Mouse (Mus musculus) thymus, postnatal 14 days (tissue): ENCODE data around the gene Chchd6.

Experiments used
- DNase-seq: peaks from one replicate; pipeline ENCODE4 v3.0.0; 2021

Chchd6 gene

DNA sequence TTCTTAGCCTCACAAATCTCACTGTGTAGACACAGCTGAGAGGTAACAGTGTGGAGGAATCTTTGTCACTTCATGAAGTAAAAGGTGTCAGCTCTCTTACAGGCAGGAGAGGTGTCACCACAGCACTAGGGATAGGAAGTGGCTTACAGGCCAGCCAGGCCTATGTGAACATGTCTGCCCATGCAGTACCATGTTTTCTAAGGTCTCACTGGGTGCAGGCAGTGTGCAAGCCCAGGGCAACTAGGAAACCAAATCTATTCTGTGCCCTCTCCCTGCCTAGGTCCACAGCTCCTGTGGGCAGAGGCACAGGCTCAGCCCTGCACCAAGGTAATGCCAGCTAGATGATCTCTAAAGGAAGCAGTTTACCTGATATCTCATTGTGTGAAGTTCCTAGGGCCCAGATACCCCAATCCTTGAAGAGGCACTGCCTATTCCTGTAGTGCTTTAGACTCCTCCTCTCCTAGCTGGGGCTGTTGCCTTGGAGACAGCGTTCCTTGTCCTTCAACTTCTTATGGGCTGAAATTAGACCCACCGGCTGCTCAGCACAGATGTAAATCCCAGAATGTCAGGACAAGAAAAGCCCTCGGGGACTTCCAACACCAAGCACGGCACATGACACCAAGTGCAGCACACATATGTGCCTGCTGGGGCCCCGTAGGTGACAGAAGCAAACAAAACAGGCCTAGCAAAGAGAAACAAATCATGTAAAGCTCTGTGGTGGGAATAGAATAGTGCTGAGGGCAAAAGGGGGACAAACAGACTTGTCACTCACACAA lies 10.6 kb downstream of the Chchd6 start:
- no peak for DNase-seq

DNA sequence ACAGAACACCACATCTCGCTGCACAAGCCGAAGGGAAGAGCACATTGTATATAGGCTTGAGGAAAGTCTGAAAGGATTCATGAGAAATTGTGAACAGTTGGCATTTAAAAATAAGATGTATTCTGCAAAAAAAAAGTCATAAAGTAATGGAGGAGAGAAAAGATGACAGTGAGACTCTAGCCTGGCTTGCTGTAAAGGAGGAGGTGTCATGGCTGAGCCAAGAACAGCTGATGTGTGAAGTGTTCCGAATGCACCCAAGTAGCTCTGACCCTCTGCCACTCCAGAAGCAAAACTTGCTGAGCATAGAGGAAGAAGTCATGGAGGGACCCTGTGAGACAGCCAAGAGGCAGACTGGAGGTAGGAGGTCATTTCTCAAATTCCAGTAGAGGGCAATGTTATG lies 12.3 kb downstream of the Chchd6 start:
- DNase-seq: no peak

DNA sequence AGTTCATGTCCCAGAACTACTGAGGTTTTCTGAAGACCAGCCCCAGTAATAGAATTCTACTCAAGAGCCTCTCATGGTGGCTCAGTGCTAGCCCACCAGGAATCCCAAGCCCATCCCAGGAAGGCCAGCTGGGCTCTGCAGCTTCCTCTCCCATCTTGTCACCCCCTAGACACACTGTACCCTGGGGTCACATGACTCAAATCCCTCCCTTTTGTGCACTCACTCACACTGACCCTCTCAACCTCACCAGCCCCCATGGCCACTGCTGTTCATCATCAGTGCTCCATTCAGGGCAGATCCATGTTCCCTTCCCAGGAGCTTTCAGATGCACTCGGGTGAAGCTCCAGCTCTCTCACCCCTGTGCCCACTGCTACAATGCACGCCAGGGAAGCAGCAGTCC lies 20.8 kb downstream of the Chchd6 start:
- DNase-seq: no peak

DNA sequence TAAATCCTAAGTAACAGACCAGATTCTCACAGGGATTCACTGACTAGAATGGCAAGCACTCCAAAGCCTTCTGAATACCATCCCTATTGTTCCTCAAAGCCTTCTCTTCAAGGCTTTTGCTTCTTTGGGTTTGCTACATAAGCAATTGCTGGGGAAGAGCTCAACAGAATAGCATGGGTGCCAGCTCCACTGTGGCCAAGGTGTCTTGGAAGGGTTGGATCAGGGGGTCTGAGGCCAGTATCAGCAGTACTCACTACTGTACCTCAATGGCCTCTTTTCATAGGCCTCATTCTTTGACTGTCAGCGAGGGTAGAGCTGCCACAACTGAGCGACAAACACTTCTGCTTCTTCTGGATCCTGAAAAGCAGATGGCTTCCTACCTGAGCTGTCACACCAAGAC lies 21.7 kb downstream of the Chchd6 start:
- DNase-seq: no peak

DNA sequence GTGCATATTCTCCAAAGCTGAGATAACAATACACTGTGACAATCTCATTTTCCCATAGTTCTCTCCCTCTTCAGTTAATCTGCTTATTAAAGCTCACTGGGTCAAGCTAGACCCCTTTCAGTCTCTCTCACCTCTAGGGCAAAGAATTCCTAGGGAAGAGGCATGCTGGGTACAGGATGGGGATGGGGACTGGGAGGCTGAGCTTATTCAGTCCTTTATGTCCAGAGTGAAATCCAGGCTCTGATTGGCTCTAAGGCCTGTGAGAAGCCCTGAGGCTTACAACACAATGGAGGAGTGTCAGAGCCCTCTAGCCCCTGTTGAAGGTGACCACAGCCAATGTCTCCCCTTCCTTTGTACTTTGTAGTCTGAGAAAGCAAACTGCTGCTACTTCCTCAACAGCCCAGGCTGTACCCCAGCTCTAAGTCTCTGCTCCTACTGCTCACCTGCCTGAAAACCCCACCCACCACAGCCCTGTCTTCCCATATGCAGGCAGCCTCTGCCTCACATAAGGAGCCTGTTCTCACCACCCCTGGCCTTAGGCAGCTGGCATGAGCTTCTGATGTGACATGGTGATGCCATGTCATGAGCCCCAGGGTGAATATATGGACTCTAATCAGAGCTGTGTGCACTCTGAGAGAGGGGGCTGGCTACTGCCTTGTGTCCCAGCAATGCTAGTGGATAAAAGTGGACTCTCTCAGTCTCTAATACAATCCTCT lies 22.4 kb downstream of the Chchd6 start:
- DNase-seq: no peak

DNA sequence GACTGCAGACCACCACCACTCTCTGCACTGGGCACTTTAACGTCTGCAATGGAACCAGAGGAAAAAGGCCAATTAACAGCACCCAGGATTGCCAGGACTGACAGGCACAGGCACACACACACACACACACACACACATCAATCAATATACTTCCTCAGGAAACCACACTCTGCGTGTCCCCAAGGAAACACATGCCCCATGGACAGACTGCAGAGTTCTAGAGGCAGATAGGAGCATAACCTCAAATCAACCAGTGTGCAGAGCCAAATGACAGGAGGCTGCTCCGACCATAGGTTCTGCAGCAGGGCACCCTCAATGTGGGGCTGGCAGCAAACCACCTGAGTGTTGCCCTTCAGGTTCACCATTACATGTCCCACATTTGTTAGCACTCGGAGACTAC lies 26.1 kb downstream of the Chchd6 start:
- DNase-seq: no peak

DNA sequence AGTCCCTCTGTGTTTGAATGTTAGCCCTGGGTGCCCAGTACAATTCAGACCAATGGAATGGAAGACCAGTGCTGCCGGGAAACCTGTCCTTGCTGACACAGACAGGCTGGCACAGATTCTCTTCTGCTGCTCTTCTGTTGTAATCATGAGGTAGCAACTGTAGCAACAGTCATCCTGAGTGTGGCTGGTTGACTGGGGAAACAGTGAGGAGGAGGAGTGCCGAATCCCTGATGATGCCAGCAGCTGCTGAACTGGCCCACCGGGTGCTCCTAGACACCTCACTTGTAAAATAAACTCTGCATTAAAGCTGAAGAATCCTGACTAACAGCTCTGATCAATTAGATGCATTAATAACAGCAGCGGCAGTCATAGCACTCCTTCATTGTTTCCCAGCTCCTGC lies 28.7 kb downstream of the Chchd6 start:
- DNase-seq: no peak

DNA sequence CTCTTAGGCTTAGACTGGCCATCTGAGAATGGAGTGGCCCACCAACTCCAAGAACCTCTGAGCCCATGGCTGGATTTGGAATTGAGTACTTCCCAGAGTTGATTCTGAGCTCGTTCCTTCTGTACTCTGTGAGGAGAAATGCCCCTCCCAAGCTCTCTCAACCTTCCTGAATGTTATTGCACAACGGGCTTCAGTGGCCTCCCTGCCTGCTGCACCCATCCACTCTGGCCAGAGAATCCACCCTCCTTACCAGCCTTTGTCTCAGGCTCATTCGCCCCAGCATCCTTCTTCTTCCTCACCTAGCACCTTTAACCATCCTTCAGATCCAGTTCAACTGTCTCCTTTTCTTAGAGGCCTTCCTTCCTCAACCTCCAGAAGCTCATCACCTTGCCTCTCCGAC lies 32.1 kb downstream of the Chchd6 start:
- no peak for DNase-seq

DNA sequence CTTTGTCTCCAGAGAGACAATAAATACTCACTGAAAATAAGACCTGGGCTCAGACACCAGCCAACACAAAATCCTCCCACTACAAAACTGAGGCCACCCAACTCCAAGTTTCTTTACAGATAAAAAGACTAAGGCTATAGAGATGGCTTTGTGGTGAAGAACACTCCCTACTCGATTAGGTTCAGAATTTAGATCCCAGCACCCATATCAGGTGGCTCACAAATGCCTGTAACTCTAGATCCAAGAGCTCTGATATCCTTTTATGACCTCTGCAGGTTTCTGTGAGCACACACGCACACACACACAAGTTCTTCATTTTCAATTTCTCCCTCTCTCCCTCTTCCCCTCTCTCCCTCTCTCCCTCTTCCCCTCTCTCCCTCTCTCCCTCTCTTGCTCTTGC lies 34.6 kb downstream of the Chchd6 start:
- DNase-seq: no peak

DNA sequence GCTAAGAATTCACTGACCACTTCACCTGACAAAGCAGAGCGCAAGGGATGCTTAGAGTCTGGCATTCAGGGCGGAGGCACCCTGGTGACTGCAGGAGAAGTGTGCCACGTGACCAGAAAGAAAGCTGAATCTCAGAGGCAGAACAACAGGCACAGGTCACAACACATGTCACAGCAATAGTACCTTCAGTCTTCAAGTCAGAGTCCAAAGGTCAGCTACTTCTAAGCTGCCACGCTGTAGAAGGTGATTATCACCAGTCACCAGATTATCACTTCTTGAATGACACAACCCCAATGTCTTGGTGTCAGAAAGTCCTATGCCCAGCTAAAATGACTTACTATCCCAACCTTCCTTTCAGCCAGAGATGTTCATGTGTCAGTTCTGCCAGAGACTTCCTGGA lies 37.8 kb downstream of the Chchd6 start:
- DNase-seq: no peak

DNA sequence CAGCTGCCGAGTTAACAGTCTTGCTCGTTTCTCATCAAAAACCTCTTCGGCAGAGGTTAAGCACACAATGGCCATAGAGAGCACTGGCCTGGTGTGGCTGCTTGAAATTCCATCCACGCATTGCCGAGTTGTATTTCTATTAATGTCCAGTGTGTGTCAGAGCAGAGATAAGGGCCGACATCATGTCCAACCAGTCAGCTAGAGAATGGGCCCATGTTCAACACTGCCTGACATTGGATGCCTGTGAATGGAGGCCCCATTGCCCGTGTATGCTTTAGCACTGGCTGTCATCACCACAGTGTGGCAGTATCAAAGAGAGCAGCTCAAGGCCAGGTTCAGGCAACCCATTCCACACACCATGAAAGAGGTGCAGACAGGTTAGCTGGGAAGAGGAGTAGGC lies 38.9 kb downstream of the Chchd6 start:
- DNase-seq: no peak

DNA sequence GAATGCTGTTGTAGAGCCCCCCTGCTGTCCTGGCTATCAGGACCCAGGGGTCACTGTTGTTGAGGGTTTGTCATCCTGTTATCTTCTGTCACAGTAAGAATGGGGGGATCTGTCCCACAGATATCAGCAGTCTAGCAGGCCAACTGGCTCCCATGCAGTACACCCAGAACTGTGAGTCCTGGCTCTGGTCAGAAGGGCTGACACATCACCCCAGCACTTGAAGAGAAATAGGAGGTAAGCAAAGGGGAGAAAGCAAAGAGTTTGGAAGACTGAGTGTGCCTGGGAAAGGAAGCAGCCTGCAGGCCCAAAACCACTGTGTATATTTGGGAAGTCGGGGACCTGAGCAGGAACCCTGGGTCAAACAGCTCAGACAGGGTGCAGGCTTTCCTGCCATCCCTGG lies 39.5 kb downstream of the Chchd6 start:
- no peak for DNase-seq

DNA sequence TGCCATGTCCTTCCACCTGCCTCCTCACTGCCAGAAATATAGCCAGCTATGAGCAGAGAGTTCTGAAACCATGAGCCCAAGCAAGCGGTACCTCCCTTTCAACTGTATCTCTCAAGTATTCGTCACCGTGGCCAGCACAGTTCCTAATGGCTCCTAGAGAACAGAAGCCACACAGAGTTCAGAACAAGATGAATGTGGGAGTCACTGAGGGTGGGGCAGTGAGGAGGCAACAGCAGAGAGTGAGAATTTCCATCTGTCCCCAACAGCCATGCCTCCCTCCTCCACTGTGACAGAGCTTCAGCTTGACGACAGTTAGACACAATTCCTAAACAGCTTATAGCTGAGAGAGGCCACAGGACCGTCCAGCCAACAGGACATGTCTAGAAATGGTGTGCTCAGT lies 41.4 kb downstream of the Chchd6 start:
- DNase-seq: no peak

DNA sequence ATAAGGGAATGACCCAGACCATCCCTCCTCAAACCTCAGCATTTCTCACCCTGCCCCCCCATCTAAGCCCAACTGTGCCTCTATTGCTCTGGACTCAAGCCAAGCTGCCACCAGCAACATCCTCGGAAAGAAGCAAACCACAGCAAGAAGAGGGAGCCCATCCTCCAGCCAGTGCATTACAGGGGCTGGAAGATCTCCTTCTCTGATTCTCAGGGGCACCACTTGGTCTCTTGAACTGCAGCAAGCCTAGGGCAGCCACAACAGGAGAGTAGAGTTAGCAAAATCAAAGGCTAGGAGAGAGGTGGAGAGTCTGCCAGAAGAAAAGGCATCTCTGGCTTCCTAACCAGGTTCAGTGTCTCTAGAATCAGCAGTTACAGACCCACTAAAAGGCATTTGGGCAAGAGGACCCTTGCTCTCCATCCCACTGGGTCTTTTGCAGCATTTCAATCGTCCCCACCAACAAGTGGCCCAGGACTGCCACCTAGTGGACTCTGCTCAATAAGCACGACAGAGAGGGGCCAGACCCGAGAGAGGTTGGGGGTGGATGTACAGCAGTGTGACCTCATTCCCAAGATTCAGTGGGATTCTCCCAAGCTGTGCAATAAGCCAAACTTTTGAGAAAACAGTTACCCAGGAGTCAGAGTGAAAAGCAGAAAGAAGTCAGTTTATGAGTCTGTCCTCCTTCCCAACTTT lies 42.3 kb downstream of the Chchd6 start:
- peak; percentile 74 for DNase-seq

DNA sequence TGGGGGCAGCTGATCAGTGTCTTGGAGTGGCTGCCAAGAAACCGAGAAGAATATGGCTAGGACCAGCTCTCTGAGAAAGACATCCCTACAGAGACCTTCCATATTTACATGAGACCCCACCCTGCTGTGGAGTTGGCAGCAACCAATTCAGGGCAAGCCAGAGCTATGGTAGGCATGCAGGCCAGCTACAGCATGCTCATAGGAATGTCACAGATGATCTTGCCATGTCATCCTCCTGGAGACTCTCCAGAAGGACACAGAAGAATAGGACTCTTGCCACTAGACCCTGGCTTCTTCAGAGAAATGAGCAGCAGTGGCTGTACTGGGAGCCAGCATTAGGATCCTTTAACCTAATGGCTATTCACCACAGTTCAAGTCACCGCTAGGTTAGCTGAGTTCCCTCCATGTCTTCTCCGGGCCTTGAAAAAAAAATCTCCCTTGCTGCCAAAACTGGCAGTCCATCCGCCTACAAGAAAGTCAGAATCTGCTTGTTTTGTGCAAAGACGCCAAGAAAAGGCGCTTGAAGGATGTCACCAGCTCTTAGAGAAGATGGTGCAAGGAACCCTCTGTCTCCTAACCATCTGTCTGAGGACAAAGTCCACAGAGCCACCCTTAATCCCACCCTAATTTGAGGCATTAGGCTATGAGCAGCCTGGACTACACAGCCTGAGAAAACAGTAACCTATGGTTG lies 43.0 kb downstream of the Chchd6 start:
- DNase-seq: no peak

DNA sequence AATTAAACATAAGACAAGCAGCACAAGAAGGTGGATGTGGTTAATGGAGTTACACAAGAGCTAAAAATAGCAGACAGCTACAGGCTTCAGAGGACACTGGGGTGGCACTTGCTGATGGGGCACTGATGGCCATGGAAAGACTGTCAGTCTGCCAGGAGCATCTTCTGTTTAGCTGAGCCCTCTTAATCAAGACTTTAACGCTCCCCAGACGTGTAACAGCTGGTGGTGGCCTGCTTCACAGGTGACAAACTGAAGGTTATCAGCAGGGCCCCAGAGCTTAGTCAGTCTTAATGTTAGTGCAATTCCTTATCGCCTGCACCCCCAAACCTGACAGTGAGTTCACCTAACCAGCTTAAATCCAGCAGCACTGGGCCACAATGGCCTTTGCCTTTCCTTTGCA lies 46.3 kb downstream of the Chchd6 start:
- DNase-seq: no peak

DNA sequence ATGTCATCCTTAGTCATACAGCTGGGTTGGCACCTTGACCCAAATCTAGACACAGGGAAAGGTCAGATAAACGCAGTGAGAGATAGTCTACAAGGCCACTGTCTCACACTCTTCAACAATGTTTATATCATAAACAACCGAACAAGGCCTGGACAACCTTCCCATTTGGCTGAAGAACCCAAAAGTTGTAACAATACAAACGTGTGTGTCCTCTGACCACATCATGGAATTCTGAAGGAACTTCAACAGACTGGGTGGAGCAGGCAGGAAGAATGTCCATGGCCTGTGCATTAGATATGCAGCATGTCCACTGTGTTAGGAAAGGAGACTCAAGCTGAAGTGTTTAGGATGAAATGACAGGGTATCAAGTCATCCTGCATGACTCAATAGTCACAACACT lies 47.5 kb downstream of the Chchd6 start:
- no peak for DNase-seq

DNA sequence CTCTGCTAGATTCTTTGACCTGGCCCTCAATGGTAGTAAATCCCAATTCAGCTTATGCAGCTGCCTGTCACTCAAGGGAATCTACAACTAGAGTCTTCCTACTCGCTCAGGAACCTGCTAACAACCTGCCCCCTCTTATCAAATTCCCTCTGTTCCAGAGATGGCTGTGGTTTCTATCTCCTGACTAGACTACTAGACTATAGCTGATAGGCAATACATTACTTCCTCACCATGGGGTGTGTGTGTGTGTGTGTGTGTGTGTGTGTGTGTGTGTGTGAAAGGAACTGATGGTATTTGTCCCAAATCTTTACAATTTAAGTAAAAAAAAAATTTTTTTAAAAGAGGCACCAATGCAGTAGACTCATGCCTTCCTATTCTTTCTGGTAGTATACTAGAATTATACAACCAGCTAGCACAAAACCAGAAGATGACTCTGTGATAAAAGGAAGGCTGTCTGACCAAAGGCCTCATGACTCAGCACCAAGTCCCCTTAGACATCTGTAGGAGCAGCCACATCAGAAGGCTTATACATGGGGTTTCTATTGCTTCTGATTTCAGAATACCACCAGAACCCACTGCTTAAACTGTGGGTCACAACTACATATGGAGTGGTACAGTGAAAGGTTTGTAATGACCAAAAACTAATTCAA lies 57.2 kb downstream of the Chchd6 start:
- DNase-seq: no peak

DNA sequence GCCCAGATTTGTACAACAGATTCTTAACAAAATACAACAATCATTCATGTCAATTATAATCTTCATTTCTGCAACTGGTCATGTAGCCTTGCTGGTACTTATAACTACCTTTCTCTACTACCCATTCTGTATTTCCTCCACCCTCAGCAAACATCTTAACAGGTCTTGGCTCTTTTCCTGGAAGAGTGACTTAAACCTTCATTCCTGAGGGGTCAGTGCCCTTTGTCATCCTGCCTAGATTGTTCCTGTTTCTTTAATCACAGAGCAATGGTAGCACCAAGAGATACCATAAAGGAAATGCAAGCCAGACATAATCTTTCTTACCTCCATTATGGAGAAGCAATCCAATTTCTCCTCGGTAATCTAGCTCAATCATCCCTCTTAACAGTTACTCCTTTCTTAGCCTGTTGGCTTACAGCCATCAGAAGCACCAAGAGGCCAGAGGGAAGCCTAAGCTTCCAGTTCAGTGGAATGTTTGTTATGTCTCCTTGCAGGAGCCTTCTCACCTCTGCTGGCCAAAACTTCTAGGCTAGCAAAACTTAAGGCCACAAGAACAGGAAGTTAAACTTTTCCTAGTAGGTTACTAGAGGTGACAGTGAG lies 59.7 kb downstream of the Chchd6 start:
- DNase-seq: no peak

DNA sequence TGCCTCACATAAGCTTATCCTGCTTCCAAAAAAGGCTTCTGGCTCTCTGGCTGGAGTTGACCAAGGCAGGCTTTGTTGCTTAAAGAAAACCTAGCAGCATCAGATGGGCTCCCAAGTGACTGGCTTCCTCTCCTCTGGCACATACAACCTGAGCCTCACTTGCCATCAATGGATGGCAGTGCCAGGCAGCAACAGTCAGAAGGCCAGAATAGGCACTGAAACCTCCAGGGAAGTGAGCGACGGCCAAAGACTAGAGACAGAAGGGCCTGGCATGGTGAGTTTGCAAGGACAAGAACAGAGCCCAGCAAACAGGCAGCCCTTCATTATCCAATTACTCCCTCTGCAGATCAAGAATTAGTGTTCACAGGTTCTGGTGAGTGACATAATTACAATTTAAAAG lies 70.7 kb downstream of the Chchd6 start:
- no peak for DNase-seq

DNA sequence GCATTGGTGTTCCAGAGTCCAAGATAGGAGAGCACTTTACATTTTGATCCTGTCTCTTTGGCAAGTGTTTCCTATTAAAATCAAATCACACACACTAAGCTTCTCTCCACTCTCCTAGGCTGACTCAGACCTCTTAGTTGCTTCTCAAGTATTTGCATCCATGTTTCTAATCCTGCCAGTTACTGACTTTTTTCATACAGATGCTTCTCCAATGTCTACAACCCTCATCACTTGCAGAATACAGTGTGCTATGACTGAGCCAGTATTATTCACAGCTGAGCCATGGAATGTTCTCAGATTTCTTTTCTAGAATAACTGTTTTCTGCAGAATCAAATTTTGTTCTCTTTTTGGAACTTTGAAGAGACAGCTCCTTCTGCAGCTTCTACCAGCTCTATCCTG lies 85.3 kb downstream of the Chchd6 start:
- no peak for DNase-seq

DNA sequence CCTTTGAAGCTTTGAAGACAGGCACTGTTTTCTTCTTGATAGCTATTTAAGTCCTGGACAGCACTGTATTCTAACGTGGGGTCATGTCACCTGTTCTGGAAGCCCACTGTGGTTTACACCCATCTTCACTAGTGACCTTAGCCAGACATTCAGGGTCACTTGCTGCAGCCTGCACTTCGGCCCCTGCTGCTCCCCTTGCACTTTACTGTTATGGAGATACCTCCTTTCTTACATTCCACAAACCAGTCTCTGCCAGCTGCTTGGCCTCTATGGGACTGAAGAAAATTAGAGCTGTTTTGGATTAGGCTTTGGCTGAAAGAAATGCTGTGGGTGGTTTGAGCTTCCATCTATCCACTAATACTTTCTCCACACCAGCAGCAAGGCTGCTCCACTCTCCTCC lies 86.7 kb downstream of the Chchd6 start:
- no peak for DNase-seq

DNA sequence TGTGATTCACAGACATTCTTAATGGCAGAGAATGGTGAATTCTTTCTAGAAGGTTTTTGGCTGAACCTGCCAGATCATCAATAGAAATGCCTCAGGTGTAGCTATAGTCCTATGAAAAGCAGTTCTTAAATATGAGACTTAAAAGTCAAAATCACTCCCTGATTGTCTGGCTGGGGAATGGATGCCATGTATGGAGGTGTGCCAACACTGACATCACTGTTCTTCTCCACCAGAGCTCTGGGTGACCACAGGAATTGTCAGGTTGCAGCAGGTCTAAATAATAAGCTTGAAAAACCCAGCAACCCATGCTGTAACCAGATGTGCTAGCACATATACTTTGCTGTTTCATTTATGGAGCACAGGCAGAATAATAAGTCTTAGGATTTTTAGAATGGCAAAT lies 87.2 kb downstream of the Chchd6 start:
- DNase-seq: no peak
